8 mouse cellular contexts compared by ENCODE assay signal in the genomic region with DNA sequence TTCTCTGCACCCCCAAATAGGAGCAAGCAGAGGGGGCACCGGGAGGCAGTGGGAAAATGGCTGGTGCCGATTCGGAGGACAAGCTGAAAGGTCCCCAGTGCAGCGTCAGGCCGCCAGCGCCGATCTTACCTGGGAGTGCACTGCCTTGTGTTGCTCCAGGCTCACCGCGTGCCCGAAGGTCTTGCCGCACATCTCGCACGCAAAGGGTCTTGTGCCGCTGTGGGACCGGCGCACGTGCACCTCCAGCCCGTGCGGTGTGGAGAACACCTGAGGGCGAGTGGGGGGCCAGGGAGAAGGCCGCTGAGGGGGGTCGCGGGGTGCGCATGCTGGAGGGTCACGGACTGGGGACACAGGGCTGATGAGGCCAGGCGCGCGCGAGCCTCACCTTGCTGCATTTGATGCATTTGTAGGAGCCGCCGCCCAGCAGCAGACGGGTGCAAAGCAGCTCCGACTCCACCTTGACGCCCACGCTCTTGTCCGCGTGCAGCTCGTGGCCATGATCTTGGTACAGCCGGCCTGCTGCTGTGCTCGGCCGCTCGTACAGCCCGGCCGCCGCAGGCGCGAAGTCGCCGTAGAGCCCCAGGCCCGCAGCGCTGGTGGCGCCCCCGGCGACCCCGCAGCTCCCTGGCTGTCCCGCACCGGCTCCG. TPM values are rescaled to one million over a fixed set of nuclear protein-coding genes. Genes with fewer than 3 reads are reported as not detected.
DNase-seq lines count a peak whose midpoint lies in the region; ATAC-seq lines count a peak whose summit lies in the region.

No protein-coding gene starts in this region.

- no peaks in the 10 kb centered on the region for H3K36me3 ChIP-seq in heart, embryonic 16.5 days (ENCODE audit: control insufficient read depth, insufficient read depth)
- no peaks in the 10 kb centered on the region for H3K36me3 ChIP-seq in hindbrain, embryonic 13.5 days
- no peaks in the 10 kb centered on the region for H3K36me3 ChIP-seq in midbrain, embryonic 16.5 days (ENCODE audit: control insufficient read depth, insufficient read depth, low read length)

- no peak overlapping the region for H3K27ac ChIP-seq in heart, embryonic 16.5 days (ENCODE audit: low read length)
- no peak overlapping the region for H3K27ac ChIP-seq in hindbrain, embryonic 13.5 days
- no peak overlapping the region for H3K27ac ChIP-seq in midbrain, embryonic 16.5 days (ENCODE audit: low read length)

- peak overlapping the region; percentile 38; the same call in 1 of the 2 replicates for H3K9ac ChIP-seq in heart, embryonic 16.5 days (ENCODE audit: low read length)
- H3K9ac ChIP-seq in hindbrain, embryonic 13.5 days: peak overlapping the region; percentile 29; the same call in 1 of the 2 replicates
- peak overlapping the region; percentile 40 for H3K9ac ChIP-seq in midbrain, embryonic 16.5 days (ENCODE audit: low read depth, low read length)

- peaks cover 46% of the 10 kb centered on the region for H3K4me1 ChIP-seq in heart, embryonic 16.5 days (ENCODE audit: control insufficient read depth, insufficient read depth, low read length)
- H3K4me1 ChIP-seq in hindbrain, embryonic 13.5 days (replicated peaks): peaks cover 44% of the 10 kb centered on the region
- peaks cover 28% of the 10 kb centered on the region for H3K4me1 ChIP-seq in midbrain, embryonic 16.5 days (ENCODE audit: control insufficient read depth, insufficient read depth, low read length)

- no peak for DNase-seq in heart, postnatal 14 days
- DNase-seq in embryo, embryonic 10 days (ENCODE audit: low spot score): peak; percentile 31
- DNase-seq in left cerebral cortex, adult 11 months (ENCODE audit: low spot score): no peak
- no peak for DNase-seq in left cerebral cortex, postnatal 14 days (ENCODE audit: low spot score in 2 of 2)

- intact Hi-C loops in heart, postnatal 14 days (cut with DNase I): loop anchor here (10.0 kb wide), 1 partner anchor 1266 kb away; a partner anchor contains a TSS
- intact Hi-C loops in left cerebral cortex, postnatal 14 days (cut with DNase I): loop anchor here (5.0 kb wide), 1 partner anchor 1264 kb away; a partner anchor contains a TSS

- 9% methylated on average over 58 of the region's 58 CpGs for WGBS in heart, embryonic 16.5 days
- WGBS in hindbrain, embryonic 13.5 days: 1% methylated on average over 55 of the region's 58 CpGs
- under 1% methylated on average over 57 of the region's 58 CpGs for WGBS in midbrain, embryonic 16.5 days

- H3K27me3 ChIP-seq in heart, embryonic 16.5 days (ENCODE audit: control insufficient read depth, insufficient read depth, low read length): peaks cover 81% of the 10 kb centered on the region
- peaks cover 99% of the 10 kb centered on the region for H3K27me3 ChIP-seq in hindbrain, embryonic 13.5 days
- peaks cover 64% of the 10 kb centered on the region for H3K27me3 ChIP-seq in midbrain, embryonic 16.5 days (ENCODE audit: control insufficient read depth, insufficient read depth, low read depth, low read length)

- no peaks in the 10 kb centered on the region for H3K9me3 ChIP-seq in heart, embryonic 16.5 days (replicated peaks; ENCODE audit: control insufficient read depth, low read length)
- no peaks in the 10 kb centered on the region for H3K9me3 ChIP-seq in hindbrain, embryonic 13.5 days
- H3K9me3 ChIP-seq in midbrain, embryonic 16.5 days (replicated peaks; ENCODE audit: control insufficient read depth, low read length, poor library complexity, severe bottlenecking): no peaks in the 10 kb centered on the region

- peak overlapping the region; percentile 54 for H3K4me3 ChIP-seq in heart, embryonic 16.5 days (ENCODE audit: low read length)
- peak overlapping the region; percentile 34 for H3K4me3 ChIP-seq in hindbrain, embryonic 13.5 days
- H3K4me3 ChIP-seq in midbrain, embryonic 16.5 days (ENCODE audit: low read depth, low read length): peak overlapping the region; percentile 40

- no peak for ATAC-seq in heart, embryonic 16.5 days (replicated peaks; ENCODE audit: extremely low read depth, insufficient read depth, low FRiP score)
- ATAC-seq in hindbrain, embryonic 13.5 days (ENCODE audit: low FRiP score): 0 out of 2 replicates have a peak, but pooled peaks have one; percentile 11
- peak; percentile 38 for ATAC-seq in midbrain, embryonic 16.5 days
- no peak for ATAC-seq in erythroid progenitor cell, adult 5-6 weeks (replicated peaks; ENCODE audit: low FRiP score, poor library complexity, severe bottlenecking)

- peak overlapping the region; percentile 77 for H3K4me2 ChIP-seq in heart, embryonic 16.5 days (ENCODE audit: low read depth, low read length)
- H3K4me2 ChIP-seq in hindbrain, embryonic 13.5 days: peak overlapping the region; percentile 58
- peak overlapping the region; percentile 73 for H3K4me2 ChIP-seq in midbrain, embryonic 16.5 days (ENCODE audit: low read length)

RNA-seq across cellular contexts. Expression of a gene that starts 4.7 kb away (rescaled TPM):
- 0.94 and 3.0 TPM in 2 replicates for polyA plus RNA-seq in heart, embryonic 16.5 days (2015; fragmentation: Nextera tagmentation; extraction: Ambion mirVana)
- total RNA-seq in heart, postnatal 14 days (2021): 1 to 10 TPM in 1 of 2 experiments, under 1 TPM in 1; 0.29 to 1.5 TPM
- not detected in 2 replicates for polyA plus RNA-seq in hindbrain, embryonic 13.5 days (2015; fragmentation: Nextera tagmentation; extraction: Ambion mirVana)
- not detected in 2 replicates for polyA plus RNA-seq in midbrain, embryonic 16.5 days (2015; fragmentation: Nextera tagmentation; extraction: Ambion mirVana)
- total RNA-seq in erythroid progenitor cell, adult 5-6 weeks (2015; ENCODE audit: low replicate concordance): 4.7 and 5.0 TPM in 2 replicates
- 4.5 and 6.3 TPM in 2 replicates for total RNA-seq in erythroid progenitor cell, adult 5-6 weeks (2017; ENCODE audit: low replicate concordance)
- total RNA-seq in left cerebral cortex, postnatal 14 days (2021): not detected

Comparison
In these comparisons a context has a peak if more than half of its experiments do, and no peak if none do; other contexts are left out.
1. ATAC-seq: peak in hindbrain, embryonic 13.5 days (single experiment) and midbrain, embryonic 16.5 days (single experiment); none in heart, embryonic 16.5 days (single experiment) and erythroid progenitor cell, adult 5-6 weeks (single experiment).
2. Peak in every context shown above with its lines, with median percentiles within 50 percentile points of each other: H3K4me2 ChIP-seq, H3K4me3 ChIP-seq and H3K9ac ChIP-seq.